Mouse (Mus musculus) testis, adult 2 months (tissue): ENCODE measurements around the gene Rsu1.

Source experiments
- CTCF ChIP-seq: fragments of 200-500 bp; IDR thresholded peaks from 2 replicates; pipeline ENCODE4 v1.5.1; 2012; ENCODE audit warnings: low read depth, mild to moderate bottlenecking, inconsistent platforms, low read length, moderate library complexity; ENCODE audit not compliant: control insufficient read depth, insufficient read depth, insufficient replicate concordance
- POLR2A ChIP-seq: fragments of 200-500 bp; IDR thresholded peaks from 2 replicates; pipeline ENCODE4 v1.6.1; 2012; ENCODE audit warnings: low read depth, mild to moderate bottlenecking, inconsistent platforms, low read length, moderate library complexity; ENCODE audit not compliant: control insufficient read depth

GRCm38 (mm10) chr2:13132841-13133240 is 138.4 kb downstream of the Rsu1 start:
- no peak for TF ChIP-seq CTCF
- no peak for TF ChIP-seq POLR2A
